Mouse (Mus musculus): ENCODE measurements around the gene Wdr43. TPM values are rescaled to one million over a fixed set of nuclear protein-coding genes. Genes with fewer than 3 reads are reported as not detected.

Wdr43 gene
- 73.1 and 124 TPM in 2 replicates for polyA plus RNA-seq (2012; rRNA removed)

DNA sequence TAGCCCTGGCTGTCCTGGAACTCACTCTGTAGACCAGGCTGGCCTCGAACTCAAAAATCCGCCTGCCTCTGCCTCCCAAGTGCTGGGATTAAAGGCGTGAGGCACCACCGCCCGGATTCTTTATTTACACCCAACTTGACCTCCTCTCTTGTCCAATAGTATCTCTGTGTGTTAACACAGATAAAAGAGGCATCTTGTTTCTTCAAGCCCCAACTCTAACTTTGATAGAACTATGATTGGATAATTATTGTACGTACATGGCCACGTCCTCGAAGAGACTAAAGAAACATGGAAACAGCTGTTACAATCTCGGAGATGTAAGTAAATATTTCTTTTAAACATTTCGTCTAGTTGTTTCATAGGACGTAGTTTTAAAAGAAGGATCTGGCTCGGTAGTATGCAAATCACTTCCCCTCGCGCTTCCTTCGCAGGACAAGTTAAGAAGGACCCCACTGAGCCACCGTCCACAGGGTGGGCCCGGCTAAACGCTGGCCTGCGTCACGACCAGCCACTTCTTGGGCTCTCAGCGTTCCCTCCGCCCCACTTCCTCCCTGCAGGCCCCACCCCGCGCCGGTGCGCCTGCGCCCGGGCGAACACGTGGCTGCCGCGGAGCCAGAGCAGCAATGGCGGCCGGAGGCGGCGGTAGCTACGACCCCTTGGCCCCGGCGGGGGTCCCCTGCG lies at the start of gene Wdr43:
TSS of gene Wdr43 (plus strand) at position 258 of the 681 bp plus-strand sequence.

GRCm38 (mm10) chr17:71673092-71673491 lies 57.4 kb downstream of the Wdr43 start, which contains the start of gene Togaram2:
Togaram2 (plus strand) TSS chr17:71673261.

Other genes starting within 250 kb of the Wdr43 start
- 3.0 and 3.8 TPM in 2 replicates for gene Gm4707, start 156.0 kb upstream of the Wdr43 start, polyA plus RNA-seq (2012; rRNA removed)
- 54.0 and 61.6 TPM in 2 replicates for gene Smchd1, start 140.6 kb upstream of the Wdr43 start, polyA plus RNA-seq (2012; rRNA removed)
- 32.9 and 42.7 TPM in 2 replicates for gene Ndc80, start 89.0 kb upstream of the Wdr43 start, polyA plus RNA-seq (2012; rRNA removed)
- gene Spdya, start 63.8 kb upstream of the Wdr43 start, polyA plus RNA-seq (2012; rRNA removed), result 0.91 and 1.1 TPM in 2 replicates
- 0.08 and 0.14 TPM in 2 replicates for gene Togaram2, start 57.4 kb downstream of the Wdr43 start, polyA plus RNA-seq (2012; rRNA removed)
- not detected in 2 replicates for gene Pcare, start 137.0 kb downstream of the Wdr43 start, polyA plus RNA-seq (2012; rRNA removed)
- gene Clip4, start 152.6 kb downstream of the Wdr43 start, polyA plus RNA-seq (2012; rRNA removed), result 10.8 and 11.2 TPM in 2 replicates

Measured in central nervous system, embryonic 11.5 days (tissue).